Mouse (Mus musculus): ENCODE results near the gene Mtfp1. TPM values are rescaled to one million over a fixed set of nuclear protein-coding genes. Genes with fewer than 3 reads are reported as not detected.

The Mtfp1 gene
- polyA plus RNA-seq, 1 experiment = 0.78 TPM

DNA sequence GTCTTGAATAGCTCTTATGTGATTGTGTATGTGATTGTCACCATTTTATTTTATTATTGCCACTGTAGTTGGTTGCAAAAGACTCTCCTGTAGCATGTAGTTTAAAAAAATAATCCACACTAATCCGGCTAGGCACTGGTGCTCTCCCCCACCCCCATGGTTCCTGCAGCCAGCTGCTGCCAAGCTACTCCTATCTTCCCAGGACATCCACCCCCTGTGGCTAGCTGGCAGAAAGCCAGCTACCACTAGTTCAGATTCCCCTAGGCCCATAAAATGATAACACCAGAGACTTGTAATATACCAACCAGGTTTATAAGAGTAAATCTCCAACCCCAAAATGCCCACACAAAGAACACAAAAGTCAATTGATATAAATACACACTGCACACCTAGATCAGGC, 9.0 kb downstream of the Mtfp1 start:
- Histone ChIP-seq H3K4me1 (ENCODE audit: control insufficient read depth, insufficient read depth, low read length) (no peaks in the 10 kb centered on the region), H3K27ac (ENCODE audit: insufficient read depth, low read depth, low read length) (no peak overlapping the region), H3K4me3 (ENCODE audit: insufficient read depth, low read length) (no peak overlapping the region)
- no peak for TF ChIP-seq CTCF (IDR thresholded peaks at IDR 0.05; ENCODE audit: low read depth, low read length)
- no peak for TF ChIP-seq POLR2A (IDR thresholded peaks at IDR 0.05; ENCODE audit: borderline replicate concordance, low read depth, low read length)

DNA sequence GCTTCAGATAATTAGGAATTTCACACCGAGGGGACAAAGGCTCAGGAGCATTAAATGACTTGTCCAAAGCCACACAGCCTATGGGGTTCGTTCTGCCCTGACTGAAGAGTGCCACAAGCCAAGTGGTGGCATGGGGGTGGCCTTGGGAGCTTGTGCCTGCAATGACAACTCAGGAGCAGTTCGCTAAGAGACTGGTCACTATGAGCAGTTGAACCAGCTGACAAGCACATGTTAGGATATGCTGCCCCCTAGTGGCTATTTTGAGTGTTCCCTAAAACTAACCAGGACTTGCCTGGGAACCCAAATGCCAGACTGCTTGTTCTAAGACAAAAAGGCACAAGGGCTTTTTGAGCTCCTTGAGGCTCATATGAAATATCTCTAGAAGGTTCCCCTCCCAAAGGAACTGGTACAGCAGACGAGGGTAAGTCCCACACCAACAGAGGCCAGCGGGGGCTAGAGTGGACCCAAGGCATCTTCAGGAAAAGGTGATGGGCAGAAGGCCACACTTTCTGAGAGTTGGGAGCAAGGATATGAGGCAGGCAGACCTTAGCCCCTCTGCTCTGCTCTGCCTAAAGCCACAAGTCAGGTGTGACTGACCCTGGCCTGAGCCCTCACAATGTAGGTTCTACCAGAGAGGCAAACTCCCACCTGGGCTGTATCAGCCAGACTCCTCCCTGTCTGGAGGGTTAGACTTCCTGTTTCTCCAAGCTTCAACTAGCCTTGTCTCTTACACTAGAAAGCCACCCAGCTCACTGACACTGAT, 11.7 kb downstream of the Mtfp1 start:
- TF ChIP-seq POLR2A (IDR thresholded peaks at IDR 0.05; ENCODE audit: borderline replicate concordance, low read depth, low read length) = no peak
- TF ChIP-seq CTCF (IDR thresholded peaks at IDR 0.05; ENCODE audit: low read depth, low read length) = peak; percentile 50
- no peak overlapping the region for H3K27ac ChIP-seq (ENCODE audit: insufficient read depth, low read depth, low read length)
- no peaks in the 10 kb centered on the region for H3K4me1 ChIP-seq (ENCODE audit: control insufficient read depth, insufficient read depth, low read length)
- H3K4me3 ChIP-seq (ENCODE audit: insufficient read depth, low read length) = no peak overlapping the region

DNA sequence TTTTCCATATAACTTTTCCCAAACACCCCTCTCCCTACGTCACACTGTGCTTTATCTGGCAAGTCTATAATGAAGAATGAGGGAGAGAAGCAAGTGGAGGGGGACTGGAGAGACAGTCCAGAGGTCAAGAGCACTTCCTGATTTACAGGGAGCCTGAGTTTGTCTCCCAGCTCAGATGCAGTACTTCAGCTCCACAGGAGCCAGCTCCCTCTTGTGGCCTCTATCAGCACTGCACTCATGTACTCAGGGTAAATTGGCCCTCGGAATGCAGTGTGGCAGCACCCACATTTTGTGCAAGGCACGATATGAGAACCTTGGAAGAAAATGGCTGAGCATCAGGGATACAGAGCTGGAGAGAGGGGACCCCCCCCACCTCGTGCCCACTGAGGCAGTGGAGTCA, 15.0 kb downstream of the Mtfp1 start:
- no peak overlapping the region for H3K4me3 ChIP-seq (ENCODE audit: insufficient read depth, low read length)
- TF ChIP-seq POLR2A (IDR thresholded peaks at IDR 0.05; ENCODE audit: borderline replicate concordance, low read depth, low read length) (no peak), CTCF (IDR thresholded peaks at IDR 0.05; ENCODE audit: low read depth, low read length) (peak; percentile 61; the same call in 1 of the 2 replicates)
- H3K27ac ChIP-seq (ENCODE audit: insufficient read depth, low read depth, low read length) = no peak overlapping the region
- no peaks in the 10 kb centered on the region for H3K4me1 ChIP-seq (ENCODE audit: control insufficient read depth, insufficient read depth, low read length)

DNA sequence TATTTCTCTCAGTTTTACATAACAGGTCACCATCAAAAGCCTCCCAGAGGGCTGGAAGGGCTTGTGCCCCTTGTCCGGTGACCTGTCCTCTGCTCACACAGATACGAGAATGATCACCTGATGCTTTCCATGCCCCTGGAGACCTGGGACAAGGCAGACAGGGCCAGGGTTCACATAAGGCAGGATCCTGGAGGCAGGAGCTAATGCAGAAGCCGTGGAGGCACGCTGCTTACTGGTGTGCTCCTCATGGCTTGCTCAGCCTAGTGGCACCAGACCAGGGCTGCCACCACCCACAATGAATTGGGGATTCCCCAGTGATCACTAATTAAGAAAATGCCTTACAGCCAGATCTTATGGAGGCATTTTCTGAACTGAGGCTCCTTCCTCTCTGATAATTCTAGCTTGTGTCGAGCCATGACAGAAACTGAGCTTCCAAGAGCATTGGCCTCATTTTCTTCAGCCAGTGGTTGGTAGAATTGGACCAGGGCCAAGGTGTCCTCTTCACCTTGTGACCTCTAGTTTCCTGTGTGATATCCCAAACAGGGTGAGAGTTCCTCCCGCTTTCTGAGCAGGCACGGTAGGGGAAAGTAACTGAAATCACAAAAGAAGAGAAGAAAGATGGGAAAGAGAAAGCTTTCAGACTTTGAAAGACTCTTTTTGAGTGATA, 16.8 kb downstream of the Mtfp1 start:
- Histone ChIP-seq H3K27ac (ENCODE audit: insufficient read depth, low read depth, low read length) (no peak overlapping the region), H3K4me3 (ENCODE audit: insufficient read depth, low read length) (no peak overlapping the region), H3K4me1 (ENCODE audit: control insufficient read depth, insufficient read depth, low read length) (no peaks in the 10 kb centered on the region)
- TF ChIP-seq POLR2A (IDR thresholded peaks at IDR 0.05; ENCODE audit: borderline replicate concordance, low read depth, low read length) (no peak), CTCF (IDR thresholded peaks at IDR 0.05; ENCODE audit: low read depth, low read length) (no peak)

DNA sequence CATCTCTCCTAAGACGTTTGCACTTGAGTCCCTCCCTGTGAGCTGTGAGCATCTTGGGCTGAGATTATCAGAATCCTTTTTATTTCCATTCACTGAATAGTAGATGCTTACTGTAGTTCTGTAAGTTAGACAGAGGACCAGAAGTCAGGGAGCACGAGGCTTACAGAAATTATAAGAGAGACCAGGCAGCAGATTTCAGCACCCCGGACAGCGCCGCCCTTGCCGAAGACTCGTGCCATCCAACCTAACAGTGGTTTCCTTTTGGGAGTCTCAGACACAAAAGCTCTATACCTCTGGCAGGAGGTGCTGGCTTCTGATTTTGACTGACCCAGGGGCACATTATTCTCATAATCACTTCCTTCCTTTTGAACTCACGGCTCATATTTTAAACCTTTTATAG, 18.6 kb downstream of the Mtfp1 start:
- H3K27ac ChIP-seq (ENCODE audit: insufficient read depth, low read depth, low read length) = no peak overlapping the region
- H3K4me3 ChIP-seq (ENCODE audit: insufficient read depth, low read length) = no peak overlapping the region
- TF ChIP-seq POLR2A (IDR thresholded peaks at IDR 0.05; ENCODE audit: borderline replicate concordance, low read depth, low read length) (no peak), CTCF (IDR thresholded peaks at IDR 0.05; ENCODE audit: low read depth, low read length) (no peak)
- no peaks in the 10 kb centered on the region for H3K4me1 ChIP-seq (ENCODE audit: control insufficient read depth, insufficient read depth, low read length)

DNA sequence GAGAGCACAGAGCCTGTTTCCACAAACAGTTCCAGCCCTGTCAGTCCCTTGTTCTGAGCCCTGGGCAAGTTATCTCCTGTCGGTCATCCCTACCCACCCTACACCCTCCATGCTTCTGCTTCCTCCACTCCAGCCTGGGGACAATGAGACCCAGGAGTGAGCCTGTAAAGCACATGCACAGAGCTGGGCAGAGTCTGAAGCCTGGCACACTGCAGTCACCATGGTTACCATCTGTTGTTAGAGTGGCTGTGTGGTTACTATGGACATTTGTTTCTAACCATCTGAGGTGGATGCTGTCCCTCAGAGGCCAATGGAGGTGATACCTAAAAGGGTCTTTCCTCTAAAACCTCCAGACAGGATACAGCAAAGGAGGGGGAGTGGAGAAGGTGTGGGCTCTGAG, 25.6 kb downstream of the Mtfp1 start:
- no peak for TF ChIP-seq POLR2A (IDR thresholded peaks at IDR 0.05; ENCODE audit: borderline replicate concordance, low read depth, low read length)
- TF ChIP-seq CTCF (IDR thresholded peaks at IDR 0.05; ENCODE audit: low read depth, low read length) = no peak
- H3K4me1 ChIP-seq (ENCODE audit: control insufficient read depth, insufficient read depth, low read length) = no peaks in the 10 kb centered on the region
- H3K4me3 ChIP-seq (ENCODE audit: insufficient read depth, low read length) = no peak overlapping the region
- H3K27ac ChIP-seq (ENCODE audit: insufficient read depth, low read depth, low read length) = no peak overlapping the region

DNA sequence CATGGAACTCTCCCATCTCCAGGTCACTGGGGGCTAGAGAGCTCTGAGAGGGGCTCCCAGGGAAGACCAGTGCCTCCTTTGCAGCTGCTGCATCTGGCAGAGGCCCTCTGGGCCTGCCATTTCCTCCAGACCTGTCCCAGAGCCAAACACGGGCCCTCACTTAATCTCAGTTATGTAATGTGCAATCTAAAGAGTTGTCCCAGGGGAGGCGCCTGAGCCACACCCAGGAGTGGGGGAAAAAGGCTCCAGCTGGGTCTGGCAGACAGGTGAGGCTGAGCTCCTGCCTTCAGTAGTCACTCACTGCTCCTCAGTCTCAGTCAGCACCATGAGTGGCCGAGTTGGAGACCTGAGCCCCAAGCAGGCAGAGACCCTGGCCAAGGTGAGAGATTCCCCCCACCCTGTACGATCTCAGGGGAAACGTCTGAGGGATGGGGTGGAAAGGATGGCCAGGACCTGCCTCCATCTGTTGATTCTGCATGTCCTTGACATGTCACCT, 30.6 kb downstream of the Mtfp1 start, which contains the start of gene Sec14l3:
Sec14l3 (plus strand) TSS at position 215 of the 496 bp plus-strand sequence.
- H3K4me1 ChIP-seq (ENCODE audit: control insufficient read depth, insufficient read depth, low read length) = no peaks in the 10 kb centered on the region
- TF ChIP-seq CTCF (IDR thresholded peaks at IDR 0.05; ENCODE audit: low read depth, low read length) = no peak
- no peak for TF ChIP-seq POLR2A (IDR thresholded peaks at IDR 0.05; ENCODE audit: borderline replicate concordance, low read depth, low read length)
- H3K27ac ChIP-seq (ENCODE audit: insufficient read depth, low read depth, low read length) = no peak within 1 kb of the TSS
- H3K4me3 ChIP-seq (ENCODE audit: insufficient read depth, low read length) = no peak within 1 kb of the TSS

DNA sequence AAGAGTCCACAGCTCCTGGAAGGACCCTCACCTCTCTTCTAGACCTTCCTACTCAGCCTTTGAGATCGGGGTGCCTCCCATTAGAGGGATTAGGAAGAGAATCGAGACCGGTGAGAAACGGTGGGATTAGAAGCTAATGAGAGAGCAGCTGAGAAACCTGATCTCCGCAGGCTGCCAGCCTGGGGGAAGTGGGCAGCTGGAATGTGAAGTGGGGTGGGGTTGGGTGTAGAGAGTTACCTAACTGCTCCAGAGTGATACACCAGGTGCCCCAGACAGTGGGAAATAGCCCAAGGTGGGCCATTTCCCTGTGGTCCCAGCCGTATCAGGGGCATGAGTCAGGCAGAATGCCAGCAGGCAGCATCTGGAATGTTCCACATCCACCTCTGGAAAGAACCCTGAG, 32.3 kb downstream of the Mtfp1 start:
- no peak overlapping the region for H3K4me3 ChIP-seq (ENCODE audit: insufficient read depth, low read length)
- H3K4me1 ChIP-seq (ENCODE audit: control insufficient read depth, insufficient read depth, low read length) = no peaks in the 10 kb centered on the region
- no peak for TF ChIP-seq POLR2A (IDR thresholded peaks at IDR 0.05; ENCODE audit: borderline replicate concordance, low read depth, low read length)
- TF ChIP-seq CTCF (IDR thresholded peaks at IDR 0.05; ENCODE audit: low read depth, low read length) = no peak
- H3K27ac ChIP-seq (ENCODE audit: insufficient read depth, low read depth, low read length) = no peak overlapping the region

DNA sequence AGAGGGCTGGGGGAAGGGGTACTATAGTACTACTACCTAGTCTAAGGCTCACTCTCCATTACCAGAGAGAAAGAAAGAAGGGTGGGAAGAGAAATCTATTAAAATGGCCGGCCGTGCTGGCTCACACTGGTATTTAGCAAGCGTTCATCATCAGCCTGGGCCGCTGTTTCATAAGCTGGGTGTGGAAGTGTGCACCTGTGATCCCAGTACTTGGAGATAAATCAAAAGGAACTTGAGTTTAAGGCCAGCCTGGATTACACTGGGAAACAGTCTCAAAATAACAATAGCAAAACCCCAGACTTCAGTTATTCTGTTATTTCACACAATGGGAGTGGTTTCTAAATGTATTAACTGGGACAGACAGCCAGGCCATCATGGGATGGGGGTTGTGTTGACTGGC, 32.7 kb downstream of the Mtfp1 start:
- no peak overlapping the region for H3K4me3 ChIP-seq (ENCODE audit: insufficient read depth, low read length)
- no peak for TF ChIP-seq CTCF (IDR thresholded peaks at IDR 0.05; ENCODE audit: low read depth, low read length)
- TF ChIP-seq POLR2A (IDR thresholded peaks at IDR 0.05; ENCODE audit: borderline replicate concordance, low read depth, low read length) = no peak
- no peaks in the 10 kb centered on the region for H3K4me1 ChIP-seq (ENCODE audit: control insufficient read depth, insufficient read depth, low read length)
- H3K27ac ChIP-seq (ENCODE audit: insufficient read depth, low read depth, low read length) = no peak overlapping the region
